Mouse (Mus musculus): Measurements from ENCODE around the gene Gm49776. TPM values are rescaled to one million over a fixed set of nuclear protein-coding genes. Genes with fewer than 3 reads are reported as not detected.
A peak's percentile ranks its signal among the peaks of the same experiment; 100 is the strongest.

Gene Gm49776
- polyA plus RNA-seq, 1 experiment = 0.46 TPM

DNA sequence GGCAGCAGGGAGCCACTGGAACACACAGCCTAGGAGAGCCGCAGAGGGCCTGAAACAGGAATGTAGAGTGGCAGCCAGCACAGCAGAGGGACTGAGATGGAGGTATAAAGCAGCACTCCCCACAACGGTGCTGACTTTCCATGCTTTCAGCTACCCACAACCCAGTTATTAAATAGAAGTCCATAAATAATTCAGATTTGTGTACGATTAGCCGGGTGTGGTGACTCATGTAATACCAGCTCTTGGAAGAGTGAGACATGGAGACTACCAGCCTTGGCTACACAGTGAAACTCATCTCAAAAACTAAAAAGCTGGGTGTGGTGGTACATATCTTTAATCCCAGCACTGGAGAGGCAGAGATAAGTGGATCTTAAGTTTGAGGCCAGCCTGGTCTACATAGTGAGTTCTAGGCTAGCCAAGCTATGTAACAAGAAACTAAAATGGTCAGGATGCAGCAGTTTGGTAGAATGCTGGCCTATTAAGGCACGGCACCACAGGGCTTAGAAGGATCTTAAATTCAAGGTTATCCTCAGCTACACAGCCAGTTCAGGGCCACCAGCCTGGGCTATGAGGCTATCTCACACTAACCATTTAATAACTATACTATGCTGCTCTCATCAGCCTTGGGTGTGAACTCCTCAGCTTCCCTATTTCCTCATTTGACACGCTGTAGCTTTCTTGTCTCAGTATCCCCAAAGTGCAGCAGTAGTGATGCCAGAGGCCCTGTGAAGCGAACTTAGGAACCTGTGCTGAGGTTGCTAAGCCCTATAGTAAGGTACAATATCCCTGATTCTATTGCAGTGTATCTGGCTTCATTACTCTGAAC, 21.2 kb downstream of the Gm49776 start:
- H3K36me3 ChIP-seq (ENCODE audit: control insufficient read depth, insufficient read depth) = peaks cover 43% of the 10 kb centered on the region
- peak overlapping the region; percentile 29 for H3ac ChIP-seq (ENCODE audit: control insufficient read depth, insufficient read length, low read depth)
- TF ChIP-seq USF1 (IDR thresholded peaks at IDR 0.05; ENCODE audit: low read depth) (no peak), FOSL1 (IDR thresholded peaks at IDR 0.05; ENCODE audit: insufficient read depth, low read length, poor library complexity, severe bottlenecking) (no peak), MYOG (IDR thresholded peaks at IDR 0.05; ENCODE audit: control insufficient read depth, extremely low read depth, insufficient read length) (no peak), CTCF (IDR thresholded peaks at IDR 0.05; ENCODE audit: control insufficient read depth, insufficient read depth, insufficient read length) (no peak), MYOD1 (IDR thresholded peaks at IDR 0.05; ENCODE audit: control insufficient read depth, insufficient read length, low read depth) (no peak)
- H3K79me3 ChIP-seq (ENCODE audit: low read depth) = peaks cover 26% of the 10 kb centered on the region
- no peak overlapping the region for H3K4me3 ChIP-seq (ENCODE audit: insufficient read depth, poor library complexity, severe bottlenecking)
- H3K27me3 ChIP-seq (ENCODE audit: control insufficient read depth, insufficient read depth, insufficient read length) = no peaks in the 10 kb centered on the region
- peaks cover 44% of the 10 kb centered on the region for H3K79me2 ChIP-seq (ENCODE audit: control insufficient read depth, insufficient read depth)

DNA sequence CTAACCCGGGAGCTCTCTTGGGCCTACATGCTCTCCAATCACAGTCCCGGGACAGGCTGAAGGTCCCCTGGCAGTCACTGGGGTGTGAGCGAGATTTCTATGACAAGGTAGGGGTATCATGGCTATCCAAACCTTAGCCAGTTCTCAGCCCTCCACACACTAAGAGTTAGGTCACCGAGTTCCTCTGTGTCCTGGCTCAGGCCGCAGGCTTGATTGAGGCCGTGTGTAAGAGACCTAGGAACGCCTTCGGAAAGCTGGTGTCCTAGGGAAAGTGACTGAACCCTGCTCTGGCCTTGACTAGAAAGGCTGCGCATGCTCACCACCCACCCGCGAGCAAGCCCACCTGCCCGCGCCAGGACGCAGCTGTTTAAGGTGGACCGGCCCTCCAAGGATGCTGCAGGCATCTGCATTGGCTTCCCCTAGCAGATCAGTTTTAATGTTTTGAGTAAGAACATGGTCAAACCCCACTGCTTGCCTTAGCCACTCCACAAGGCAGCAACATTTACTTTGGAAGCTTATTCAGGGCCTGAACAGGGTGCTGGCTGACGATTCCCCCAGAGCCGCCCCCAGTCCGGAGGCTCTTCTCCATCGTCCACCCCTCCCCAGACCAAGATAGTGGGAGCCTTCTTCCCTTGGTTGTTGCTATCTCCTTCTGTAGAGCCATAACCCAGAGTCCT, 22.6 kb downstream of the Gm49776 start:
- Histone ChIP-seq H3K36me3 (ENCODE audit: control insufficient read depth, insufficient read depth) (peaks cover 29% of the 10 kb centered on the region), H3K79me2 (ENCODE audit: control insufficient read depth, insufficient read depth) (peaks cover 51% of the 10 kb centered on the region), H3ac (ENCODE audit: control insufficient read depth, insufficient read length, low read depth) (peak overlapping the region; percentile 90), H3K27me3 (ENCODE audit: control insufficient read depth, insufficient read depth, insufficient read length) (no peaks in the 10 kb centered on the region), H3K4me3 (ENCODE audit: insufficient read depth, poor library complexity, severe bottlenecking) (peak overlapping the region; percentile 72), H3K79me3 (ENCODE audit: low read depth) (peaks cover 33% of the 10 kb centered on the region)
- TF ChIP-seq CTCF (IDR thresholded peaks at IDR 0.05; ENCODE audit: control insufficient read depth, insufficient read depth, insufficient read length) = no peak
- TF ChIP-seq MYOD1 (IDR thresholded peaks at IDR 0.05; ENCODE audit: control insufficient read depth, insufficient read length, low read depth) = no peak
- no peak for TF ChIP-seq MAX (IDR thresholded peaks at IDR 0.05)
- TF ChIP-seq CEBPB (IDR thresholded peaks at IDR 0.05; ENCODE audit: low read depth) = no peak
- no peak for TF ChIP-seq FOSL1 (IDR thresholded peaks at IDR 0.05; ENCODE audit: insufficient read depth, low read length, poor library complexity, severe bottlenecking)
- TF ChIP-seq USF1 (IDR thresholded peaks at IDR 0.05; ENCODE audit: low read depth) = no peak
- no peak for TF ChIP-seq MYOG (IDR thresholded peaks at IDR 0.05; ENCODE audit: control insufficient read depth, extremely low read depth, insufficient read length)

DNA sequence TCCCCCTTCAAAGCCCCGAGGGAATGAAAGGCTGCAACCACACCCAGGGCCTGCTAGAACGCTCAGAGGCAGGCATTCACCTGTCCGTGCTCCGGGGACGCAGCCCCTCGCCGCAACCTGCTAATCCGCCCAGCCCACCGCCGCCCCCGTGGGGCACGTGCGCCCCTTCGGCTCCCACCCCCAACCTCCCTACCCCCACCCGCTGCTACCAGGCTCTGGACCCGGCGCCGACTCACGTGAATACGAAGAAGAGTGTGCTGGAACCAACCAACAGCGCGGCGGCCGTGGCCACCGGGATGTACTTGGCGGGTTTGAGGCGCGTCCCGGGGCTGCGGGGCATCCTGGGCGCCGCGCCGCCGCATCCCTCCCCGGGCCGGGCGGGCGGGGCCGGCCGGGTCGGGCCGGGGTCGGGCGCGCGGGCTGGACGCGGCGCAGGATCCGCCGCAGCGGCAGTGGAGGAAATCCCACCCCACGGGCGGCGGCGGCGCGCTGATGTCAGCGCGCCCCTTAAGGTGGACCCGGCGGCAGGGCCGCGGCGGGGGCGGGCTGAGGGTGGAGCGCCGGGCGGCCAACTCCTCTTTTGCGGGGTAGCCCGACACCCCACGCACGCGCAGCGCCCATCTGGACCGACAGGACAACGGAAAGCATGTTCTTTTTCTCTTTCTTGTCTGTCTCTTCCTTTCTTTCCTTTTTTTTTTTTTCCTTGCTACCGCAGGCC, 23.3 kb downstream of the Gm49776 start, which contains the start of gene Zdhhc8:
Zdhhc8 (minus strand) TSS at position 466 of the 718 bp plus-strand sequence.
- Histone ChIP-seq H3ac (ENCODE audit: control insufficient read depth, insufficient read length, low read depth) (peak within 1 kb of the TSS; percentile 90), H3K27me3 (ENCODE audit: control insufficient read depth, insufficient read depth, insufficient read length) (no peaks in the 10 kb centered on the region)
- TF ChIP-seq USF1 (IDR thresholded peaks at IDR 0.05; ENCODE audit: low read depth) (no peak), MAX (IDR thresholded peaks at IDR 0.05) (peak; percentile 33)

DNA sequence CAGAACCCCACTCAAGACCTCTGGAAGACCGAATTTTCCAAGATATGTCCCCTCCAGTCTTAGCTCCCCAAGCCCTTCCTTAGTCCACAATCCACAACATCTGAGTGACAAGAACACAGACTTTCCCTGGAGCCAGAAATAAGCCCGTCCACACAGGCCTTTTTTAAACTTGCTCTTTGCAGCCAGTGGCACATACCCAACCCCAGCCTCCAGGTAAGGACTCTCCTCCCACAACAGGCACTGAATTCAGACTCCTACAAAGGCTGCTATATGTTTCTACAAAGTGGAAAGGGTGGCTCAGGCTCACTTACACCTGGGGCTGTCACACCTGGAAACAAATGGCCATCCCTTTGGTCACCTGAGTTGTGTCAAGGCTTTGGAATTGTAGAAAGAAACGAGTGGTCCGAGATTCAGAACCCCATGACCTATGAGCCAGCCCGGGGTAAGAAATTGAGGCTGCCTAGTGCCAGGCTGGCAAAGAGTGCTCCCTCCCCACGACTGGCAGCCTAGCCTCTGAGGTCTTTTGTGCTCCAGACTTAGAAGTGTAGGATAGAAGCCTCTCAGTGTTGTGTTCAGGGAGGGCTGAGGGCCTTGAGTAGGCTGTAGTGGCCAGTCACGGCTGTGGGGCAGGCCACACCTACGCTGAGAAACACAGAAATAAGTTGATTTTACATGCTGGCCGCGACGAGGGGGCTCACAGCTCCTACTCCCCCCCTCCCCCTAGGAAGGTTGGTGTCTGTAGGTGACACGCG, 24.0 kb downstream of the Gm49776 start:
- peak overlapping the region; percentile 90 for H3ac ChIP-seq (ENCODE audit: control insufficient read depth, insufficient read length, low read depth)
- H3K4me3 ChIP-seq (ENCODE audit: insufficient read depth, poor library complexity, severe bottlenecking) = peak overlapping the region; percentile 72
- peaks cover 65% of the 10 kb centered on the region for H3K79me2 ChIP-seq (ENCODE audit: control insufficient read depth, insufficient read depth)
- peaks cover 15% of the 10 kb centered on the region for H3K36me3 ChIP-seq (ENCODE audit: control insufficient read depth, insufficient read depth)
- no peak for TF ChIP-seq CEBPB (IDR thresholded peaks at IDR 0.05; ENCODE audit: low read depth)
- no peak for TF ChIP-seq MAX (IDR thresholded peaks at IDR 0.05)
- no peak for TF ChIP-seq MYOD1 (IDR thresholded peaks at IDR 0.05; ENCODE audit: control insufficient read depth, insufficient read length, low read depth)
- no peak for TF ChIP-seq MYOG (IDR thresholded peaks at IDR 0.05; ENCODE audit: control insufficient read depth, extremely low read depth, insufficient read length)
- no peak for TF ChIP-seq FOSL1 (IDR thresholded peaks at IDR 0.05; ENCODE audit: insufficient read depth, low read length, poor library complexity, severe bottlenecking)
- TF ChIP-seq CTCF (IDR thresholded peaks at IDR 0.05; ENCODE audit: control insufficient read depth, insufficient read depth, insufficient read length) = no peak
- TF ChIP-seq USF1 (IDR thresholded peaks at IDR 0.05; ENCODE audit: low read depth) = no peak
- H3K27me3 ChIP-seq (ENCODE audit: control insufficient read depth, insufficient read depth, insufficient read length) = no peaks in the 10 kb centered on the region
- H3K79me3 ChIP-seq (ENCODE audit: low read depth) = peaks cover 42% of the 10 kb centered on the region

More for the DNA sequence above, 23.3 kb downstream of the Gm49776 start, which contains the start of gene Zdhhc8:
- Histone ChIP-seq H3K79me3 (ENCODE audit: low read depth) (peaks cover 38% of the 10 kb centered on the region), H3K4me3 (ENCODE audit: insufficient read depth, poor library complexity, severe bottlenecking) (peak within 1 kb of the TSS; percentile 72), H3K36me3 (ENCODE audit: control insufficient read depth, insufficient read depth) (peaks cover 22% of the 10 kb centered on the region), H3K79me2 (ENCODE audit: control insufficient read depth, insufficient read depth) (peaks cover 58% of the 10 kb centered on the region)

DNA sequence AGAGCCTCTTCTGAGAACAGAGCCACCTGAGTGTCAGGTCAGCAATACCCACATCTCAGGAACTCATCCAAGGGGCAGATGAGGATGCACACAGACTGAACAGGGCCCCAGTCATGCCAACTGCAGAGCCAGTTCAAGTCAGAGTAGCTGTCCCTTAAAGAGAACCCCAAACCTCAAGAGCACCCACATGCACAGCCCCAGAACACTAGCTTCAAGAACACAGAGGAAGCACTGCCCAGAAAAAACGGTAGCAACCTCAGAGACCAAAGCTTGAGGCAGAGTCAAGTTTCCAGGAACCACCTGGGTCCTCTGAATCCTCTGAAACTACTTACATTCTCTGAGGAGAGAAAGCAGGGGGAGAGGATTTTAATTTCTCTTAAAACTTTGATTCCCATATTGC, 24.7 kb downstream of the Gm49776 start:
- Histone ChIP-seq H3K79me2 (ENCODE audit: control insufficient read depth, insufficient read depth) (peaks cover 71% of the 10 kb centered on the region), H3K36me3 (ENCODE audit: control insufficient read depth, insufficient read depth) (peaks cover 11% of the 10 kb centered on the region), H3K4me3 (ENCODE audit: insufficient read depth, poor library complexity, severe bottlenecking) (no peak overlapping the region), H3K27me3 (ENCODE audit: control insufficient read depth, insufficient read depth, insufficient read length) (no peaks in the 10 kb centered on the region), H3ac (ENCODE audit: control insufficient read depth, insufficient read length, low read depth) (no peak overlapping the region), H3K79me3 (ENCODE audit: low read depth) (peaks cover 47% of the 10 kb centered on the region)
- no peak for TF ChIP-seq FOSL1 (IDR thresholded peaks at IDR 0.05; ENCODE audit: insufficient read depth, low read length, poor library complexity, severe bottlenecking)
- TF ChIP-seq USF1 (IDR thresholded peaks at IDR 0.05; ENCODE audit: low read depth) = no peak
- no peak for TF ChIP-seq CEBPB (IDR thresholded peaks at IDR 0.05; ENCODE audit: low read depth)
- TF ChIP-seq MYOD1 (IDR thresholded peaks at IDR 0.05; ENCODE audit: control insufficient read depth, insufficient read length, low read depth) = no peak
- TF ChIP-seq MYOG (IDR thresholded peaks at IDR 0.05; ENCODE audit: control insufficient read depth, extremely low read depth, insufficient read length) = no peak
- no peak for TF ChIP-seq CTCF (IDR thresholded peaks at IDR 0.05; ENCODE audit: control insufficient read depth, insufficient read depth, insufficient read length)

Data from C2C12 (cell line).